Comparison of ENCODE assay signal across 21 mouse cellular contexts in genomic region chr2:54431060-54431459, GRCm38 (mm10). TPM values are rescaled to one million over a fixed set of nuclear protein-coding genes. Genes with fewer than 3 reads are reported as not detected.
A peak's percentile ranks its signal among the peaks of the same experiment; 100 is the strongest.
DNase-seq lines count a peak whose midpoint lies in the region; ATAC-seq and TF ChIP-seq lines count a peak whose summit lies in the region.
"Had no signal": no experiment of that assay in that cellular context is flagged by ENCODE, and none has a peak within 500 bp of the region (broad histone marks: within the 10 kb centered on the region; RNA-seq: fewer than 3 reads in every experiment).

No protein-coding gene starts in this region.

- H3K4me2 ChIP-seq in hindbrain, embryonic 14.5 days (replicated peaks) = no peak overlapping the region
- H3K4me2 ChIP-seq in hindbrain, postnatal 0 days (ENCODE audit: low read depth, low read length) = no peak overlapping the region
- H3K4me2 ChIP-seq in myocyte (ENCODE audit: low read depth) = no peak overlapping the region
- H3K4me2 ChIP-seq: forebrain, embryonic 12.5 days; intestine, embryonic 15.5 days; midbrain, embryonic 11.5 days; neural tube, embryonic 15.5 days had no signal

- no peak overlapping the region for H3K9ac ChIP-seq in hindbrain, embryonic 14.5 days
- H3K9ac ChIP-seq in hindbrain, postnatal 0 days (replicated peaks; ENCODE audit: low read length) = no peak overlapping the region
- H3K9ac ChIP-seq: forebrain, embryonic 12.5 days; intestine, embryonic 15.5 days; liver, embryonic 14.5 days; neural tube, embryonic 15.5 days had no signal

- no peaks in the 10 kb centered on the region for H3K79me2 ChIP-seq in myocyte (ENCODE audit: control insufficient read depth, insufficient read depth)

- H3ac ChIP-seq in myocyte (ENCODE audit: control insufficient read depth, insufficient read length) = no peak overlapping the region

- DNase-seq in hindbrain, embryonic 14.5 days (ENCODE audit: low spot score) = peak; percentile 38
- no peak for DNase-seq in hindbrain, postnatal 0 days (ENCODE audit: low spot score)
- DNase-seq in ES-CJ7 (ENCODE audit: low read depth, low spot score) = peak; percentile 8
- peak; percentile 65 for DNase-seq in embryo, embryonic 10.5 days (ENCODE audit: low spot score)
- no peak for DNase-seq in urinary bladder, postnatal 10 days (ENCODE audit: low spot score)
- DNase-seq in yolk sac, embryonic 10.5 days (ENCODE audit: low spot score) = no peak
- DNase-seq: adrenal gland, postnatal 14 days; cerebellum, adult 11-12 months; cerebellum, postnatal 25 days; heart, postnatal 4 days; left cerebral cortex, postnatal 4 days; lung, postnatal 10 days; thymus, postnatal 25 days had no signal

- TF ChIP-seq POLR2A in myocyte (IDR thresholded peaks at IDR 0.05; ENCODE audit: insufficient read length, low read depth) = no peak

- TF ChIP-seq CTCF in hindbrain, postnatal 0 days (IDR thresholded peaks at IDR 0.05; ENCODE audit: low read depth) = no peak

- no peak overlapping the region for H3K27ac ChIP-seq in hindbrain, embryonic 14.5 days
- no peak overlapping the region for H3K27ac ChIP-seq in hindbrain, postnatal 0 days
- H3K27ac ChIP-seq: forebrain, embryonic 12.5 days; intestine, embryonic 15.5 days; liver, embryonic 14.5 days; neural tube, embryonic 15.5 days had no signal

- H3K27me3 ChIP-seq in hindbrain, embryonic 14.5 days (ENCODE audit: control insufficient read depth, insufficient read depth, low read length) = no peaks in the 10 kb centered on the region
- no peaks in the 10 kb centered on the region for H3K27me3 ChIP-seq in hindbrain, postnatal 0 days (ENCODE audit: insufficient read depth, low read length)
- H3K27me3 ChIP-seq in myocyte (ENCODE audit: control insufficient read depth, insufficient read depth, insufficient read length) = no peaks in the 10 kb centered on the region
- H3K27me3 ChIP-seq: neural tube, embryonic 15.5 days had no signal

- H3K36me3 ChIP-seq in hindbrain, embryonic 14.5 days (replicated peaks; ENCODE audit: control insufficient read depth, insufficient read depth) = no peaks in the 10 kb centered on the region
- no peaks in the 10 kb centered on the region for H3K36me3 ChIP-seq in hindbrain, postnatal 0 days (ENCODE audit: insufficient read depth, low read length)
- no peaks in the 10 kb centered on the region for H3K36me3 ChIP-seq in myocyte (ENCODE audit: control insufficient read depth, insufficient read depth)
- H3K36me3 ChIP-seq: forebrain, embryonic 12.5 days; intestine, embryonic 15.5 days; neural tube, embryonic 15.5 days had no signal

- H3K9me3 ChIP-seq in hindbrain, embryonic 14.5 days (ENCODE audit: control insufficient read depth, low read length) = no peaks in the 10 kb centered on the region
- no peaks in the 10 kb centered on the region for H3K9me3 ChIP-seq in hindbrain, postnatal 0 days (ENCODE audit: low read length)
- H3K9me3 ChIP-seq: forebrain, embryonic 12.5 days; intestine, embryonic 15.5 days; neural tube, embryonic 15.5 days had no signal

- no peak for ATAC-seq in hindbrain, embryonic 14.5 days (ENCODE audit: low FRiP score)
- ATAC-seq in hindbrain, postnatal 0 days = no peak
- ATAC-seq: intestine, embryonic 15.5 days had no signal

- WGBS in hindbrain, embryonic 14.5 days = 61% methylated on average over 2 of the region's 2 CpGs
- WGBS in hindbrain, postnatal 0 days = 66% methylated on average over 2 of the region's 2 CpGs

- H3K4me3 ChIP-seq in hindbrain, embryonic 14.5 days (replicated peaks; ENCODE audit: low read length) = no peak overlapping the region
- H3K4me3 ChIP-seq in hindbrain, postnatal 0 days (ENCODE audit: low read length) = no peak overlapping the region
- no peak overlapping the region for H3K4me3 ChIP-seq in myocyte
- H3K4me3 ChIP-seq: forebrain, embryonic 12.5 days; intestine, embryonic 15.5 days; neural tube, embryonic 15.5 days had no signal

- H3K4me1 ChIP-seq in hindbrain, embryonic 14.5 days (replicated peaks; ENCODE audit: control insufficient read depth, insufficient read depth, low read length) = no peaks in the 10 kb centered on the region
- no peaks in the 10 kb centered on the region for H3K4me1 ChIP-seq in hindbrain, postnatal 0 days (ENCODE audit: insufficient read depth, low read length)

TF ChIP-seq in myocyte, 11 proteins besides CTCF, POLR2A, EP300 and RAD21:
- TF ChIP-seq MAX (IDR thresholded peaks at IDR 0.05; ENCODE audit: low read depth) (no peak), REST (IDR thresholded peaks at IDR 0.05; ENCODE audit: insufficient read depth, insufficient read length) (peak; percentile 73)

RNA-seq across cellular contexts. Expression of gene Galnt13, which starts 5.1 kb away (rescaled TPM):
- polyA plus RNA-seq in hindbrain, embryonic 14.5 days (2014; fragmentation: Nextera tagmentation; extraction: Ambion mirVana) = 11.9 and 13.6 TPM in 2 replicates
- 12.5 and 18.2 TPM in 2 replicates for total RNA-seq in hindbrain, postnatal 0 days (2014; rRNA removed)
- polyA plus RNA-seq in hindbrain, postnatal 0 days (2015; fragmentation: Nextera tagmentation; extraction: Ambion mirVana) = 12.3 TPM in 2 replicates
- not detected for polyA plus RNA-seq in myocyte (2012; fragmentation: generic; extraction: Trizol)
- total RNA-seq: heart, postnatal 4 days had no signal
- polyA plus RNA-seq: C2C12; heart, embryonic 14.5 days; liver, embryonic 14.5 days had no signal

Comparison
In these comparisons a context has a peak if more than half of its experiments do, and no peak if none do; other contexts are left out.
1. DNase-seq: peak in hindbrain, embryonic 14.5 days (single experiment), ES-CJ7 (single experiment) and embryo, embryonic 10.5 days (single experiment); none in hindbrain, postnatal 0 days (single experiment), urinary bladder, postnatal 10 days (single experiment) and yolk sac, embryonic 10.5 days (single experiment).
2. RNA of gene Galnt13, which starts 5.1 kb away (polyA plus RNA-seq): 12.3 TPM in hindbrain, postnatal 0 days and 11.9 to 13.6 TPM in hindbrain, embryonic 14.5 days; not detected in myocyte (single experiment); every median in the first group is over 10 times any median in the second.